Mouse (Mus musculus) right cerebral cortex, postnatal 14 days (tissue): ENCODE measurements around the gene Runx3.
"Not testable (repeated sequence)": the region's sequence is repeated elsewhere in the genome, so short reads cannot be mapped to it uniquely, and the experiment has no call there.

Experiments
- DNase-seq: peaks from one replicate; pipeline ENCODE4 v3.0.0; 2022

Gene Runx3

DNA sequence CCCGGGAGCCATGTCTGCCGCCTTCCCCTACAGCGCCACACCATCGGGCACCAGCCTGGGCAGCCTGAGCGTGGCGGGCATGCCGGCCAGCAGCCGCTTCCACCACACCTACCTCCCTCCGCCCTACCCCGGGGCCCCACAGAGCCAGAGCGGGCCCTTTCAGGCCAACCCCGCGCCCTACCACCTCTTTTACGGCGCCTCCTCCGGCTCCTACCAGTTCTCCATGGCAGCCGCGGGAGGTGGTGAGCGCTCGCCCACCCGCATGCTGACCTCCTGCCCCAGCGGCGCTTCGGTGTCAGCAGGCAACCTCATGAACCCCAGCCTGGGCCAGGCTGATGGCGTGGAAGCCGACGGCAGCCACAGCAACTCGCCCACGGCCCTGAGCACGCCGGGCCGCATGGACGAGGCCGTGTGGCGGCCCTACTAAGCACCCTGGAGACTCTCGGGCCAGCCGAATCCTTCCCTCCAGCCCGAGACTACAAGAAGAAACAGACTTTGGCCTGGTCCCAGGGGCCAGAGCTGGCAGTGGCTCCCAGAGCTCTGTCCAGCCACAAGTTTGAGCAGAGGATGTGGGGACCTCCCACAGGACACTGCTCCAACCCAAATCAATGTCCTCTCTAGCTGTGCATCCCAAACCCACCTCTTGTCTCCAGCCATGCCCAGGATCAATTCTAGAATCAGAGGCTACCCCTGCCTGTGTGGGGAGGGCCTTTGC, 55.1 kb downstream of the Runx3 start:
- no peak for DNase-seq

DNA sequence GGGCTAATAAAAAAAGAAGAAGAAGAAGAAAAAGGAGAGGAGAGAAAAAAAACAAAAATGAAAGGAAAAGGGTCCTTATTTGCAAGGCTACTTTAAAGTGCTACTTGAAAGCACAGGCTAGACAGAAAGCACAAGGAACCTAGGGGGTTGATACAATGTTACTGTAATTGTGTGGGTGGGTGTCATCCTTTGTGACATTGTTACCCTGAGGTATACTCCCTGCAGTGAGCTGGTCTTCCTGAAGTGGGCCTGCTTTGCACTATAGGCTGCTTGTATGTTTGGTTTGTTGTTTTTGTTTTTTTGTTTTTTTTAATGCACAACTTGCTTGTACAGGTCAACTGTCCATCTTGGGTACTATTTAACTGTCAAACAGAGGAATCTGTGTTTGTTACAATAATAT, 57.1 kb downstream of the Runx3 start:
- DNase-seq, result no peak

DNA sequence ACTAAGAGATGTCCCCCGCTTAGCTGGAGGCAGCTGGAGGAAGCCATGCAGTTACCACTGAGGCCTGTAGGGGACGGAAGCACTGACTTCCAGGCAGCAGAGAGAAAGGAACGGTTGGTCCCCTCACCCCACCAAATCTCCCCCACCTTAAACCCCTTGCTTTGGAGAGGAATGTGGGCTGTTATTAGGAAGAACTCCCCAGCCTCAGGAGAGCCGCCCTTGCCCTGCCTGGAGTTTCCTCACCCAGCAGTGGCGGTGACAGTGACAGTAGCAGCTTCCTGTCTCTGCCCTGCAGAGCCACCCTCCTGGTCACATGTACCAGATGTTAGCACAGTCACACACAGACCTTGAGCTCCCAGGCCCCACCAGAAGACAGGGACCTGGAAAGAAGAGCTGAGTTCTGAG, 58.6 kb downstream of the Runx3 start:
- peak; percentile 47 for DNase-seq

DNA sequence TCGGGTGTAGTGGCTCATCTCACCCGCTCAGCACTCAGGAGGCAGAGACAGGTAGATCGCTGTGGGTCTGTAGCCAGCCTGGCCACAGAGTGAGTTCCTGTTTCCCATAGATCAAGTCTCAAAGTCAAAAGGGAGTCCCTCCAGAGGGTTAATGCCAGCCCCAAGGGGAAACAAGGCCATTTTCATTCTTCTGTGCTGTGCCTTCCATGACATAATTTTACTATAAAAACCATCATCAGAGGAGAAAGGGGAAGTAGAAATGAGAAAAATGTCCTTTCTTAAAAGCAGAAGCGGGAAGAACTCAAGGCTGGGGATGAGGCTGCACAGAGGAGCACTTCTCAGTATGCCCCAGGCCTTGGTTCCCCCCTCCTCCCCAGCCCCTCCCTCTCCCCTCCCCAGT, 61.4 kb downstream of the Runx3 start:
- DNase-seq, result no peak

DNA sequence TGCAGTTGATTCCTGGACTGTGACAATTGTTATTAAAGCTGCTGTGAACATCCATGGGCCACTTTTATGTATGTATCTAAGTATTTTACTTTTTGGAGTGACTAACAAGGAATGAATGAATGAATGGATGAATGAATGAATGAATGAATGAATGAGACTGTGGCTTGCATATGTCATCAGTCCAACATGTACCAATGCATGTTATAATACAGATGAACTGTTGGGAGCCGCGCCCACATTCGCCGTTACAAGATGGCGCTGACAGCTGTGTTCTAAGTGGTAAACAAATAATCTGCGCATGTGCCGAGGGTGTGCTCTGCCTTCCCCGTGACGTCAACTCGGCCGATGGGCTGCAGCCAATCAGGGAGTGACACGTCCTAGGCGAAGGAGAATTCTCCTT, 63.8 kb downstream of the Runx3 start:
- DNase-seq, result not testable (repeated sequence)

DNA sequence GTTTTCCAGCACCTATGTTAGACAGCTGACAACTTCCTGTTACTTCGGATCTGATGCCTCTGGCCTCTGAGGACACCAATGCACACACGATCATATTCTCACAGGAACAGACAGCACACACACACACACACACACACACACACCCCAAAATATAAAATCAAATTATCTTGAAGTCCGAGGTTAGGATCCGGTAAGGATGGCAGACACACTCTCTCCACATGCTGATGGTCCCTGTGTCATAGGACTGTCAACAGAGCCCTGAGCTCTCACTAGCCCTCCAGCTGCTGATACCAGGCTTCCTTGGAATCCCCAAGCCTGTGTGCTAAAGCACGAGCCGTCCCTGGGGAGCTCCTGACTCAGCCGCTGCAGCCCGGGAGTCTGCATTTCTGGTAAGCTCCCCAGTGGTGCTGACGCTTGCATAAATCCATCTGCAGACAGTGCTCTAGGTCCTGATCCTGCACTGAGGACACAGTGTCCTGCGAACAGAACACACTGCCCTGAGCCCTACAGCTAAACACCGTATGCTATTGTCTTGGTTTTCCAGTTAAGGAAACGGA, 69.1 kb downstream of the Runx3 start:
- no peak for DNase-seq

DNA sequence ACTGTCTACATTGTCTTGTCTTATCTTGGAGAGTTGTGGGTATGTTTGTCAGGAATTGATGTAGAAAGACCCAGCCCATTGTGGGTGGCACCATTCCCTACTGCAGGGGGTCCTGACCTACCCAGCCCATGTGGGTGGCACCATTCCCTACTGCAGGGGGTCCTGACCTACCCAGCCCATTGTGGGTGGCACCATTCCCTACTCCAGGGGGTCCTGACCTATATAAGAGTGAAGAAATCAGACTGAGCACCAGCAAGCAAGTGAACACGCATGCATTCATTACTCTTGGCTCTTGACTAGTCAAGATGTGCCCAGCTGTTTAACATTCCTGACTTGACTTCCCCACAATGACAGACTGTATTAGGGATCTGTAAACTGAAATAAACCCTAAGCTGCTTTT, 69.9 kb downstream of the Runx3 start:
- DNase-seq, result no peak

DNA sequence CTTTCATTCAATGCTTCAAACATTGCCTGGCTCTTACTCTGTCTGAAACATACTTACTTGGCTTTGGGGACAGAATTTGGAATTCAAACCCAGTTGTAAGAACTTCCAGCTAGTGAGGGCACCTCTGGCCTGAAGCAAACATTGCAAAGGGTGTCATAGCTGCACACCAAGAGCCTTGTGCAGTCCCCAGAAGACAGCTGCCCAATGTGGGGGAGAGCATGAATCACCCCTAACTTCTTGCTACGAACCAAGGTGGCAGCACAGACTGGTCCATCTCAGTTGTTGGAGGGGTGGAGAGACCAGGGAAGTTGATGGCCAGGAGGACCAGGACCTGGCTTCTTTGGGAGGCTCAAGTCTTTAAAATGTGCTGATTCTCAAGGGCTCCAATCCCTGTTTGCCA, 70.7 kb downstream of the Runx3 start:
- no peak for DNase-seq

DNA sequence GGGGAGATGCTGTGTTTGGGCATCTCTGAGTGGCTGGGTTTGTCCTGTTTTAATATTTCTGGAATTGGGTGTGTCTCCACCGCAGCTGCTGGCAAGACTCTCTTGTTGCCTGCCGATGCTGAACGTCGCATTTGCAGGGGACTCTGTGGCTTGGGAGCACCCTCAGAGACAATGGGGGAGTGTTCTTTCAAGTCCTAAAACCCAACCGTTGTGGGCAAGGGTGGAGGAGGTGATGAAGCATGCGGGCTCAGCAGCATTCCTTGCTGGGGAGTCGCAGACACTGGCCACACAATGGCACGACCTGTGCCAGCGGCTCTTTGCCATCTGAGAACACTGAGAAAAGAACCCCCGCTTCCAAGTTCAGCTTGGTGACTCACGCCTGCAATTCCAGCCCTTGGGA, 71.2 kb downstream of the Runx3 start:
- no peak for DNase-seq

DNA sequence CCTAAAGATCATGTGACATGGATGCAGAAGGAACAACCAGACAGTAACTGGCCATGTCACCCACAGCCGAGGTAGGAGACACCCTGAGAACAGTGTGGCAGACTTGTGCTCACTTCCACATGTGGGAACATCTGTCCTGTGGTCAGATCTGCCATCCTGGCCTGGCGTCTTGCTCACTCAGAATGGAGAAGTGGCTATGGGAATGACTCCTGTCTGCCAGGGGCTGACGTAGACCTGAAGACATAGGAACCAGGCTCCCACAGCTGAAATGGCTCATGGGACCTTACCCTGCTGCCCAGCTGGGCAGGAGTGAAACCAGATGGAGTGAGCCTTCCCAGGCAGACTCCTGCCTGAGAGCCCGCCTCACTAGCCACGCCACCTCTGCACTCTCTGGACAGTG, 72.4 kb downstream of the Runx3 start:
- DNase-seq, result no peak

DNA sequence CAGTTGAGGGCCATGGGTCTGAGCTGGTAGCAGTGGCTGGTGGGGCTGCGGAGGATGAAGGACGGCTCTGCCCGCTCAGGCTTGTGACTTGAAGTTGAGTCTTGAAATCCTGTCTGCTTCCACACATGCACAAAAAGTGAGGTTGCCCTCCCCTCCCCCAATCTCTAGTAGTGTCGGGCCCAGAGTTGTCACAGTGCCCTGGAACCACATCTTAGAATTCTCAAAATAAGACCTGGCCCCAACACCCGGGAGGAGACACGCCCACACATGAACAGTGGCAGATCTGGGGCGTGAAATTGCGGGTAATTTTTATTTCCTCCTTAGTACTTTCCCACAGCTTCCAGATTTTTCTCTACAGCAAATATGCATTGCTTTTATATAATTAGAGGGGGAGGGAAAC, 77.4 kb downstream of the Runx3 start:
- no peak for DNase-seq

DNA sequence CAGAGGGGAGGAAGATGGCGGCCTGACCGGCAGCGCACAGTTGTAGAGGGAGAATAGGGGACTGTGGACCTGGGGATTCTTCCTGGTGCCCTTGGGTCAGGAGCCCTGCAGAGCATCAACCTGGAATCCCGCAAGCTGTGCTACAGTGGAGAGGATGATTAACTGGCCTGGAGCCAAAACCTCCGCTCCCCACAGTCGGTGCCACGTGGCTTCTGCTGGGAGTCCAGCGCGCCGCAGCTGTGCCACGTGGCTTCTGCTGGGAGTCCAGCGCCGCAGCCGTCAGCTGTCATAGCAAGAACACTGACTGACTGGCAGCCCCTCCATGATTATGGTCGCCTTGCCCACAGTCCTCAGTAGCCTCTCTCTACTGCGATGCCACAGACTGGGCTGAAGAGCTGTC, 81.3 kb downstream of the Runx3 start:
- DNase-seq, result no peak

DNA sequence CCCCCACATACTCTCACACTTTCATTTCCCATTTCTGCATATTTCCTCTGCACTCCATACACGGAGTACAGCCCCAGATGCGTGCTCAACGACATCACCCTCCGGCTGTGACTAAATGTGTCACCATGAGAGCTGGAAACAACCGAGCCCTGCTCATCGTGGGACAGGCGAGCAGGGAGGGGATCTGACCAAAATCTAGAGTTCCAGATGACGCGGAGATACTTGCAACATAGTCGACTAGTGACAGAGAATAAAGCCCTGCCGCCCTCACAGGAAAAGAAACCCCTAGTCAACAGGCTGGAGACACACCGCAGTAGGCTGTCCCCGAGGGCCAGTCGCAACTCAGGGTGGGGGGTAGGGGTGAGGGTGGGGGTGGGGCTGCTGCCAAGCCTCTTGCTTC, 82.8 kb downstream of the Runx3 start:
- no peak for DNase-seq

DNA sequence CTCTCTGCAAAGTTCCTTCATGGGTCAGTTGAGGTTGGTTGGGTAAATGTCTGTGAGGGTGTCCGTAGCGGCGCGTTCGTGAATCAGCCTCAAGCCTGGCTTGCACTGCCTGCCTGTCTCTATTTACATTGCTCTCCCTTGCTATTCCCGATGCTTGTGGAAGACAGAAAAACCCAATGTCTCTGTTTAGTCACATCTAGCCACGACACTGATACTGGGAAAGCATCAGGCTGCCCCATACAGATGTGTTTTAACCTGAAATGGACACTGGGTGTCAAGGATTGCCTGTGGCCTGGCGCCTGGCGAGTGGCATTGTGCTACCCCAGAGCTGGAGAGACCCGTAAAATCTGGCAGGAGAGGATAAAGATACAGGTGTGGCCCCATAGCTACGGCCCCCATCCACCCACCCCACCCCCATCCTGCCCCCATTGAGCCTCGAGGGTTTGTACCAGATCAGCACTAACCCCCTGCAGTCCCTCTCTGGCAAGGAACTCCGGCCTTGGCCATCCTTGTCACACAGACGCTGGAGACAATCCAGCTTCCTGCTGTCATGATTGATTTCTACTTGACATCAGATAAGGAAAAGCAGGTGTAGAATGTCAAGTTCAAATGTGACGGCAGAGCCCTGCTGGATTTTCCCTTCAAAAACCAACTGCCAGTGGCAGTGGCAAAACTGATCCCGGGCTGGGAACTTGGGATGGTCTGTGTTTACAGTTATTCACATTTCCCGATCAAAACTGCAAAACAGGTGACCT, 83.5 kb downstream of the Runx3 start:
- no peak for DNase-seq

DNA sequence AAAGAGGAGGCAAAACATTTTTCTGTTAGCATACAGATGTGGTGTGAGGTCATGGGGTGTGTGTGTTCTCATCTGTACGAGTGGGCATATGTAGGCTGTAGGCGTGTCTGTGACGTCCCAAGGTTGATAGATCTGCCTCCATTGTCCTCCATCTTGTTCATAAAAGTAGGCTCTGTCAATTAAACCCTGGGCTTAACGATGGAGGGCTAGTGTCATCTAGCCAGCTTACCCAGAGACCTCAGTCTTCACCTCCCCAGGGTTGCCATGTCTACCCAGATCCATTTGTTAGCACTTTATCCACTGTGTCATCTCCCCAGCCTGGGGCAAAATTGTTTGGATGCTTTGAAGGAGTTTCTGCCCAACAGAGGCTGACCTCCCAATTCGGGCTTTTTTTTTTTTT, 84.2 kb downstream of the Runx3 start:
- no peak for DNase-seq

DNA sequence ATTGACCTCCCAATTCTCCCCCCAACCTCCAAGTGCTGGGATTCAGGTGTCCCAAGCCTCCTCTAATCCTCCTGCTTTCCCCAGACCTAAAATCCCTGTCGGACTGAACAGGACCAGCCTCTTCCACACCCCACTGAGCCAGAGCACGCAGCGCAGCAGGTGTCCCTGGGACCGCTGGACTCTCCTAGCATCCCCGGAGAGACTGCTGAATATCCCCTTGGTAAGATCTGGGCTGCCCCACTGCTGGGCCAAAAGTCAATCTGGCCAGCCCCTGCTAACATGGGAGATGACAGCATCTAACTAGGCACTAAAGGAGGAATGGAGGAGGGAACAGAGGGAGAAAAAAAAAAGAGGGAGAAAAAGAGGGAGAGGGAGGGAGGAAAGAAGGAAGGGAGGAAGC, 84.8 kb downstream of the Runx3 start:
- DNase-seq, result no peak

DNA sequence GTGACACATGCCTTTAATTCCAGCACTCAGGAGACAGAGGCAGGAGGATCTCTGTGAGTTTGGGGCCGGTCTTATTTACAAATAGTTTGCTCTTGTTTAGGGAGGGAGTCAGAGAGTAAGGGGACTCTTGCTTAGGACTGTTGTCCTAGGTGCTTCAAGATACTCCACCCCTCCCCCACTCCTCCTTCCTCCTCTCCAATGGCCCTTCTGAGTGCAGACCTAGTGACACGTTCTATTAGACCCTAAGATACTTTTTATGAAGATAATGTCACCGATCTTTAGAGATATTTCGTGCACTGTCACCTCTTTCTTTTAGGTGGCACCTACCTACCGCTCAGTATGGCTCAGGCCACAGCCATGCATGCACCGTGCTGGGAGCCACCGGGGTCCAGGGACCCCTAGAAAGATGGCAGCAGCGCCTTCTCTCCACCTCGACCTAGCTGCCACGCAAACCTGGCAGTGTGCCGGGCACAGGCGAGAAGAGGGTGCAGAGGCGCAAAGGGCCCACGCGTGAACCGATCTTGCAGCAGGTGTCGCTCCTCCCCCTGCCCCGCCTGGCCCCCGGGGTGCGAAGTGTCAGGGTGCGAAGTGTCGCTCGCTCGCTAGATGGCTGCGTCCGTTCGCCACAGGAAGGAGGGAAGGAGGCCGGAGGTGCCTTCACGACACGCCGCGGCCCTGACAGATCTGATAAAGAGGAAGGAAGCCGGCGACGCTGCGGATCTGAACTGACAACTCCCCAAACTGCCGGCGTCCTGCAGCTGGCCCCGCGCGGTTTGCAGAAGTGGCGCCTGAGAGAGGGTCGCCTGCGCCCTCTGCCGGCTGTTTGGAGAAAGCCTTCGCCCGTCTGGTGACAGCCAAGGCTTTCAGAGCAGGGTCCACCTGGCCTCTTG, 85.5 kb downstream of the Runx3 start:
- peak; percentile 86 for DNase-seq

DNA sequence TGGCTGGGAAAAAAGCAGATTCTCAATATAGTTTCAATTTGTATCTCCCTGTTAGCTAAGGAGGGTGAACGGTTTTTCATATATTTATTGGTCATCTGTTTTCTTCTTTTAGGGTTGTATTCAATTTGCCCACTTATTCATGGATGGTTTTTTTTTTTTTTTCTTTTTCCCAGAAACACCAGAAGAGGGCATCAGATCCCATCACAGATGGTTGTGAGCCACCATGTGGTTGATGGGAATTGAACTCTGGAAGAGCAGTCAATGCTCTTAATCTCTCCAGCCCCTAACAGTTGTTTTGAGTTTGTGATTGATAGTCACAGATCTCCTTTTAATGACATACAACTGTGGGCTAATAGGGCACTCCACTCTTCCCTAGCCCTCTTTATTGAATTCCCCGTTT, 89.4 kb downstream of the Runx3 start:
- DNase-seq, result no peak

DNA sequence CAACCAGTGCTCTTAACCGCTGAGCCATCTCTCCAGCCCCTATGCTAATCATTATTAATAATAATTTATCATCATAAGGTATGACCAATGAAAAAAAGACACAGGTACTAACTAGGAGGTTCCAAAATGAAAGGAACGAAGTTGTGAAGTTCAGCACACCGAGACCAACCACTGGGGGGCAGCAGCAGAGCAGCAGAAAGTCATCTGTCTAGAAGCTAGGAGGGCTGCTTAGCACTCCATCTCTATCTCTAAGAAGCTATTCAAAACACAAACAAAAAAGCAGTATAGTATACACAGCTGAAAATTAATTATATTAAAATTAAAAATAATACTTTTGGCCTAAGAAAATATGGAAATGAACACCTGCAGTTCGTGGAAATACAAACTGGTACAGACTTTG, 99.2 kb downstream of the Runx3 start:
- peak; percentile 90 for DNase-seq

DNA sequence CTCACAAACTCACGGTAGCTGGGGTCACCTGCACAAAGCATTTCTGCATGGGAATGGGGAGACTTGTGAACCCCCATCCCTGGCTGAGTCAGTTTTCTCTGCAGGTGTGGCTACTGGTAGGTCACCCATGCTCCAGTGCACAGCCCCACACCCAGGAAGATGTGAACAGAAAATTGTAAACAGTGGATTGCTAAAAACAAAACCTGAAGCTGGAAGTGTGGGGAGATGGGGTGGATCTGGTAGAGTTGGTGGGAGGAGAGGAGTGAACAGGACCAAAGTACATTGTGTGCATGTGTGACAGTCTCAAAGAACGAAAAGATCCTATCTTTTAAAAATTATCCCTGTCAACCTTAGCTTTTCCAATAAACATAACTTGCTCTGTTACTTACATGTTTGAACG, 100.2 kb downstream of the Runx3 start:
- DNase-seq, result no peak

DNA sequence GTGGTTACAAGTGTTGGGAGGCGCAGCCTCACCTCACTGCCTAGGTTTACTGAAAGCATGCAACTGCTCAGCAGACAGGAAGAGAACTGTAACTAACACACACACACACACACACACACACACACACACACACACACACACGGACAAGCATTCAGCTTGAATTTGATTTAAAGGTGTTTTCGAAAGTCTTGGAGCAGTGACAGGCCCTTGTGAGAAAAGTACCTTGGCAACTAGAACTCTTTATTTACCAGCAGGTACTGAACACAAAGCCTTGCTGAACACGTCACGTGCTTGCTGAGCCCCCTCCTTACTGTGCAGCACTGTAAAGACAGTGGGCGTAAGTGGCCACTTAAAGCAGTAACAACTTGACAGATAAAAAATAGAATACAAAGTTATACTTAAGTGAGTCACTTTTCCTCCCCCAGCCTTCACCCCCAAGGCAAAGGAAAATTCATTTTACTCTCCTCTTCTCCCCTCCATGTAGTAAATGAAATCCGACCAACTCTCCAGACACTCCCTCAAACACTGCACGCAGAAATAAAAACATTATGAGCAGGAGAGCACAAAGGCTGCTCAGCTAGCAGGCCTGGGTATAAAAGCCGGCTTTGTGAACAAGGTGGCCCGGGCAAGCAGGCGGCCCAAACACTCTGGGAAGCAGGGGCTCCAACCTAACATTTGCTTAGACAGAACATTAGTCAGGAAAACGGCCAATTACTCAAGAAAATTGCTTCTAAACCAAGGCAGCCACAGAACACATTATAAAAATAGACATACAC, 101.4 kb downstream of the Runx3 start:
- no peak for DNase-seq

DNA sequence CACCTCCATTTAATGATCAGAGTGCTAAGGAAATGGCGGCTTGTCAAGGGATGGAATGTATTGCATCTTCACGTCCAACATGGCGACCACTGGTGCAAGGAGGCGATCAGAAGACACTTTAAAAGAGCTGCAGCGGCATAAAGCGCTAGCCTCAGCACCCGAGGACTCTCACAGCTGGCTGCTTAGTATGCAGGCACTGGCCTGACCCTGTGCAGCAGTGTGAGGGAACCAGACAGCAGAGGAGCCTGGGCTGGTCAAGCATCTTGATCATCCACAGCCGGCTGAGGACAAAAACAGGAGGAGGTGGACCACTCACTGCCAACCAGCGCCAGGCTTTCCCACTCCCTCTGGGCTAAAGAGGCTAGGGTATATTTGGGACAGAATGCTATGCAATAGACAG, 103.4 kb downstream of the Runx3 start:
- DNase-seq, result no peak
